Mouse (Mus musculus) C2C12 (cell line): ENCODE results near the gene Gid8. TPM values are rescaled to one million over a fixed set of nuclear protein-coding genes. Genes with fewer than 3 reads are reported as not detected.

Experiments
- H3K27me3 ChIP-seq: one replicate; pipeline ENCODE4 v1.6.1; 2011; ENCODE audit not compliant: control insufficient read depth, insufficient read depth, insufficient read length
- H3K36me3 ChIP-seq: one replicate; pipeline ENCODE4 v1.6.1; 2011; ENCODE audit not compliant: control insufficient read depth, insufficient read depth
- H3K4me3 ChIP-seq: one replicate; pipeline ENCODE4 v1.5.1; 2011; ENCODE audit warnings: mild to moderate bottlenecking, control low read depth; ENCODE audit not compliant: poor library complexity, insufficient read depth, severe bottlenecking
- H3K79me2 ChIP-seq: one replicate; pipeline ENCODE4 v1.6.1; 2011; ENCODE audit not compliant: control insufficient read depth, insufficient read depth
- H3K79me3 ChIP-seq: one replicate; pipeline ENCODE4 v1.6.1; 2011; ENCODE audit warnings: low read depth, control low read depth
- H3ac ChIP-seq: one replicate; pipeline ENCODE3; 2011; ENCODE audit warnings: low read depth; ENCODE audit not compliant: control insufficient read depth, insufficient read length
- CEBPB ChIP-seq: IDR thresholded peaks from one replicate; pipeline ENCODE4 v1.6.1; 2011; ENCODE audit warnings: low read depth, mild to moderate bottlenecking, control low read depth, moderate library complexity
- CTCF ChIP-seq: IDR thresholded peaks from one replicate; pipeline ENCODE4 v1.5.1; 2011; ENCODE audit not compliant: control insufficient read depth, insufficient read depth, insufficient read length
- FOSL1 ChIP-seq: IDR thresholded peaks from one replicate; pipeline ENCODE4 v1.8.0; 2011; ENCODE audit warnings: mild to moderate bottlenecking, low read length; ENCODE audit not compliant: poor library complexity, insufficient read depth, severe bottlenecking
- MAX ChIP-seq: IDR thresholded peaks from one replicate; pipeline ENCODE4 v1.6.1; 2011; ENCODE audit warnings: mild to moderate bottlenecking, control low read depth
- MYOD1 ChIP-seq: IDR thresholded peaks from one replicate; pipeline ENCODE4 v1.6.1; 2011; ENCODE audit warnings: low read depth; ENCODE audit not compliant: control insufficient read depth, insufficient read length
- MYOG ChIP-seq: IDR thresholded peaks from one replicate; pipeline ENCODE4 v1.6.1; 2011; ENCODE audit not compliant: control insufficient read depth, insufficient read length; ENCODE audit errors: extremely low read depth
- USF1 ChIP-seq: IDR thresholded peaks from one replicate; pipeline ENCODE4 v1.6.1; 2011; ENCODE audit warnings: low read depth, mild to moderate bottlenecking, control low read depth, moderate library complexity
- polyA plus RNA-seq: library from polyadenylated mRNA; unstranded; fragments of >200 nt; fragmentation: generic; extraction: Trizol; gene quantifications from one replicate; pipeline ENCODE4 v1.2.1, GENCODE M21; 2012; ENCODE audit warnings: missing spikeins

Gene Gid8
- polyA plus RNA-seq, 1 experiment, result 35.5 TPM

DNA sequence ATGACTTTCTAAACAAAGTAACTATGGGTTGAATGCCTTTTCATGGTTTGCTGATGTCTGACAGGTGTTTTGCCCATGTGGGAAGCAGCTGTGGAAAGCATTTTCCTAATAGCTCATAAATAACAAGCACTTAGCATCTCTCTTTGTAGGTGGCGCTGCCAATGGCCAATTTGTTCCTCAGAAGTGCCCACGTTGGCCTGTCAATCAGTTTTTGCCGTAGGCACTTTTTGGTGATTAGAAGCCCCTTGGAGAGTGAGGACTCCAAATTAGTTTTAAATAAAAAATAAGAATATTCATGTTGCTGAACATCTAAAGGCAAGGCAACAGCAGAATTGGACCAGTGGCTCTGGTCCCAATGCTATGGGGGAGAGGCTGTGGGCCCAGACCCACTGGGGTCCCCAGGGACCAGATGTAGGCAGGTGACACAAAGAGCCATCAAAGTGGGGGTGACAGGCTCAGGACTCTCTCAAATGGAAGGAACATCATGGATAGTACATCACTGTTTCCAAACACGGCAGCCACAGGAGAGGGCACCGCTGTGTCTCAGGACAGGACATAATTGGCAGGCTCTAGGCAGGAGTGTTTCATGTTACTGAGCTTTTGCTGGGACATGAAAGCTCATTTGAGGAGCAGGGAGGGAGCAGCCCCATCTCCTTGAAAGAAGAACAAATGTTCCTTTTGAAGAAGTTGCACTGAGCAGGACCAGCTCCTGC lies 45.2 kb downstream of the Gid8 start:
- H3K79me3 ChIP-seq, result no peaks in the 10 kb centered on the region
- H3K36me3 ChIP-seq, result no peaks in the 10 kb centered on the region
- peaks cover 28% of the 10 kb centered on the region for H3K27me3 ChIP-seq
- H3K79me2 ChIP-seq, result no peaks in the 10 kb centered on the region
- no peak for TF ChIP-seq CTCF
- TF ChIP-seq MYOG, result no peak
- no peak for TF ChIP-seq USF1
- no peak for TF ChIP-seq CEBPB
- no peak for TF ChIP-seq FOSL1
- no peak for TF ChIP-seq MYOD1
- TF ChIP-seq MAX, result no peak
- no peak overlapping the region for H3K4me3 ChIP-seq
- no peak overlapping the region for H3ac ChIP-seq

- Histone ChIP-seq H3K36me3 (no peaks in the 10 kb centered on the region), H3ac (no peak overlapping the region)
These were observed 46.0 kb downstream of the Gid8 start for GRCm38 (mm10) chr2:180755896-180756295.

DNA sequence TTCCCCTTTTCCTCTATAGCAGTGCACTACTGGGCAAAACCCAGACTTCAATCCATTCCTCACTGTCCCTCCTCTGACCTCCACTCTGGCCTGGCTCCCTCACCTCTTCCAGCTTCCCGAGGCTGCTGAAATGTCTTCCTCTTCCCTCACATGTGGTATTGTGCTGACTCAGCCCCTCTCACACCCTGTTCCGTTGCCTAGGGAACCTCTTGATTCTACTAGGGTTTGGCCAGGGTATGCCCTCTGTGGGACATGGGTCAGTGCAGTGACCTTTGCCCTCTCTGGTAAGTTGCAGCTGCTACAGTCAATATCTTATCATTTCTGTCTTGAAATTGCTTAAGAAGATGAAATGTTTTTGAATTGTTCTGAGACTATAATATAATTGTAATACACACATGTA lies 46.9 kb downstream of the Gid8 start:
- Histone ChIP-seq H3K79me3 (no peaks in the 10 kb centered on the region), H3ac (no peak overlapping the region)
- TF ChIP-seq MYOG (no peak), FOSL1 (no peak), MYOD1 (no peak), CTCF (no peak), USF1 (no peak), MAX (no peak), CEBPB (no peak)

More at GRCm38 (mm10) chr2:180755896-180756295, 46.0 kb downstream of the Gid8 start:
- Histone ChIP-seq H3K4me3 (no peak overlapping the region), H3K79me3 (no peaks in the 10 kb centered on the region), H3K27me3 (peaks cover 28% of the 10 kb centered on the region), H3K79me2 (no peaks in the 10 kb centered on the region)
- TF ChIP-seq CTCF (no peak), MYOD1 (no peak), USF1 (no peak), MAX (peak; percentile 35), MYOG (no peak), CEBPB (no peak), FOSL1 (no peak)

DNA sequence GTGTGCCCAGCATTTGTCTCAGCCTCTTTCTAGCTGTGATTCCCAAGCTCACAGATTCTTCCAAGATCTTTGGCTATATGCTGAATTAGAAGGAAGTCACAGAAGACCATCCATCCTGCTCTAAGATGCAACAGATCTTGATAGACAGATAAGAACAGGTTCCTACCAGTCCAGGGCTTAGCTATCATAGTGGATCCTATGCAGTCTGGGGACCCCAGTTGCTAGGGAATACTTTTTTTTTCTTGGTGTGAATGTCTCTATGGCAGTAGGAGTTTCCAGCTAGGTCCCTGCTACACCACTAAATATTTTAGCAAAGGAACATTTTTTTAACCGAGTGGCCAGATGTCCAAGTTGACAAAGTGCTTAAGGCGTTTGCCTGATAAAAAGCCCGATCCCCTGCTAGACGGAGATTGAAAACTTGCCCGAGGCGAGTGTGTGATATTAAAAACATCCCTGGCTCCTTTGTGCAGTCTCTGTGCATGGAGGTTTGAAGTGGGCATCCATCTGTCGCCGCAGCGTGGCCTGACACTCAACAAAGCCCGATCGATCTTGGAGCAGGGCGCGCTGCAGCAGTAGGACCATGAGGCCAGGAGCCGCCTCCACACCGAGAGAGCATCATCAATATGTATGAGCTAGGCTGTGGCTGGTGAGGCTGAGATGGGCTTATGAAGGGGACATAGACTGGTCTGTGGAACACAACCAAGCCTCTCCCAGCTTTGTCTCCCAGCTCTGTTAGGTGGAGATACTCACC lies 48.8 kb downstream of the Gid8 start:
- Histone ChIP-seq H3K79me3 (no peaks in the 10 kb centered on the region), H3ac (no peak overlapping the region), H3K79me2 (no peaks in the 10 kb centered on the region), H3K4me3 (no peak overlapping the region), H3K36me3 (no peaks in the 10 kb centered on the region), H3K27me3 (peaks cover 24% of the 10 kb centered on the region)
- TF ChIP-seq MYOD1, result no peak
- no peak for TF ChIP-seq USF1
- TF ChIP-seq CTCF, result no peak
- no peak for TF ChIP-seq CEBPB
- TF ChIP-seq FOSL1, result no peak
- TF ChIP-seq MYOG, result no peak
- no peak for TF ChIP-seq MAX

More for the DNA sequence above, 46.9 kb downstream of the Gid8 start:
- H3K36me3 ChIP-seq, result no peaks in the 10 kb centered on the region
- no peaks in the 10 kb centered on the region for H3K79me2 ChIP-seq
- peaks cover 28% of the 10 kb centered on the region for H3K27me3 ChIP-seq
- no peak overlapping the region for H3K4me3 ChIP-seq

GRCm38 (mm10) chr2:180764986-180765385 lies 55.1 kb downstream of the Gid8 start:
- H3ac ChIP-seq, result no peak overlapping the region
- H3K79me3 ChIP-seq, result no peaks in the 10 kb centered on the region
- TF ChIP-seq MYOG, result no peak
- no peak for TF ChIP-seq USF1
- no peak for TF ChIP-seq MYOD1
- TF ChIP-seq CEBPB, result no peak
- TF ChIP-seq MAX, result no peak
- TF ChIP-seq CTCF, result no peak
- no peak for TF ChIP-seq FOSL1
- no peaks in the 10 kb centered on the region for H3K79me2 ChIP-seq
- no peak overlapping the region for H3K4me3 ChIP-seq
- no peaks in the 10 kb centered on the region for H3K36me3 ChIP-seq
- H3K27me3 ChIP-seq, result peaks cover 35% of the 10 kb centered on the region
